Mouse (Mus musculus): ENCODE measurements at regions not wholly inside any gene's neighbourhood (a gene's known extent, or its start where the extent isn't known, plus 50 kb on each side); places are given as distances from the start of the nearest gene placed in this dataset.

DNA sequence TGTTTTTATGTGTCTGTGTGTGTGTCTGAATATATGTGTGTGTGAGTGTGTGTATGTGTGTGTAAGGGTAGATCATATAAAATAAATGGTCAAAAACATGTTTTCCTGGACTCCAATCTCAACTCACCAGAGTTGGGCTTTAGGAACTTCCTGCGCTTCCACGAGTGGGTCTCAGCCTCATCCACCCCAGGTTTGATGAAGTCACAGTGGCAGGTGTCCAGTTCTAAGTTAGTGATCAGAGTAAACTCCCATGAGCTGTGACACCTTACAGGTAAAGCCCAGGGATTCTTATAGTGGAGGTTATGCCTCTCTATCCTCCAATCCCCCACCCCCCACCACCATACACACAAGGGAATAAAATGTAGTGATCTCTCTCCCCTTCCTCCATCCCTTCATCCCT lies 152.6 kb downstream of the Fndc1 start:
- TF ChIP-seq GATA1 (IDR thresholded peaks at IDR 0.05; ENCODE audit: borderline replicate concordance, low read length) (no peak), FLI1 (IDR thresholded peaks at IDR 0.05; ENCODE audit: low read length) (no peak)
